Mouse (Mus musculus) embryo, embryonic 10 days (tissue): ENCODE data around the gene Pmel.

ENCODE experiments used
- DNase-seq: peaks from one replicate; pipeline ENCODE4 v3.0.0-alpha.2; 2015; ENCODE audit warnings: low spot score

The Pmel gene

DNA sequence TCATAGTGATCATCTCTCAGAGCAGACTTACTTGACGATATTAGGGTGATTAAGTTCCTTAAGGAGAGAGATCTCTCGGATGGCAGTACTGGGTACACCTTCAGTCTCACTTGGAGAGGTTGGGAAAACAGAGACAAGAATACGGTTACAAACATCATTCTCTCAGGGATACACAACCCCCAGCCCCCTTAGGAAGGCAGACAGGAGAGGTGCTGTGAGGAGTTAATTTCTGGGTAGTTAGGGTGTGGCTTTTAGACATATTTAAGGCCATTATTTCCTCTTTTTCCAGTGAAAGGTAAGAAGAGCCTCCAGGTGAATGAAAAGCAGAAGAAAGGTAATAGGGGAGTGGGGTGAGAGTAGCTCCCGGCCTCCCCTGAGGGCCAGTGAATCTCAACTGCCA is at the start of gene Pmel:
Gene Pmel (plus strand): TSS at position 301 of the 400 bp plus-strand sequence.
- no peak for DNase-seq

DNA sequence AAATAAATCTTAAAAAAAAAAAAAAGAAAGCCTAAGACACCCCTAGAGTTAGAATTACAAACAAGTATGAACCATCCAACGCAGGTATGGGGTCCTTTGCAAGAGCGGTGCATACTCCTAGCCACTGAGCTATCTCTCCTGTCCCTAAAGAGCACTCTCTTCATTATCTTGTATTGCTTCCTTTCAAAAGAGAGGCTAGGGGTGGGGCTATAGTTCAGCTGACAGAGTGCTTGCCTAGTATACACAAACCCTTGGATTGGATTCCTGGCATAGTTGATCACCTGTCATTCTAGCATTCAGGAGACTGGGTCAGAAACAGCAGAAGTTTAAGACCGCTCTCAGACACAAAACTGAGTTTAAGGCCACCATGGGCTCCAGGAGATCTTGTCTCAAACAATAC is 48.7 kb upstream of the Pmel start:
- DNase-seq, result no peak

DNA sequence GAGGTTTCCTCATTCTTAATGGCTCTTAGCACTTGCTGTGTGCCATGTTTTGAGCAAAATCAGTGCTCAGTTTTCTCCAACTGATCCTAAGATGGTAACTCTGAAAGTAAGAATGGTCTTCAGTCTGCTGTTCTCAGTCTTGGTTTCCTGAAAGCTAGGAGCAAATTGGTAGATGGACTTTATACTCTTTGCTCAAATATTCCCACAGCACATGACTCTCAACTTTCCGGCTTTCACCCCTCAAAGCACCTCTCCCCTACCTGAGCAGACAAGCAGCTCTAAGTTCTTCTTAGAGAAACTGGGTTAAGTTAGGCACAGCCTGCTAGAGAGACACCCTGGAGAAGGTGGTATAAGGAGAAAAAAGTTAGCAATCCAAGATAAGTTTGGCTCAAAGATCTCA is 47.3 kb upstream of the Pmel start:
- no peak for DNase-seq

DNA sequence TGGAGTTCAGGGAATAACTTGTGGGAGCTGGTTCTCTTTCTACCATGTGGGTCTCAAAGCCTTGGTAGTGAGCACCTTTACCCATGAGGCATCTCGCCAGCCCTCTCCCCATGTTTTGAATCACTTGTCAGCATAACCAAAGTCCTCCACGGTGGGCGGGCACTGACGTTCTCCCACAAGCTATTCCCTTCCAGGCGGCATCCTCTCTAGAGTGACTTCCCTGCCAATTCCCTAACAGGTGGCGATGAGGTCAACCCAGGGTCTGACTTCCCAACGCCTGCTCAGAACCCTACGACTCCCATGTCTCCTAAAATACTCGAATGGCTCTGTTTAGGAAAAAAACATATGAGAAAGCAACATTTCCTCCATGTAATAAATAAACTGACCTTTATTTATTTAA is 46.2 kb upstream of the Pmel start:
- no peak for DNase-seq

DNA sequence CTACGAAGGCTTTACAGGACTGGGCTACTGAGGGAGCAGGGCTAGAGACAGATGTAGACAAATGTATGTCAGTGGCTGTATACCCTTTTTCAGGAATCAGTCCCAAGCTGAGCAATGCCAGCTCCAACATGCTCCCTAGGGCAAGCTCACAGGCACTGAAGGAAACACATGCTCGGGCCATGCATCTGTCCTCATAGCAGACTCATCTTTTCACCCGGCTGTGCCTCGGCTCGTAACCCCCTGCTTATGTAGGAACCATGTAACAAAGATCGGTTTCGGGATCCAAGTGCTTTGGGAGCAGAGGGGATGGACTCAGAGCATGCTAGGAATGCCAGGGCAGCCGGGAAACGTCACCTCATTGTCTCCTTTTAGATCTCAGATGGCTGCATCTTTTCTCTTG is 44.5 kb upstream of the Pmel start:
- no peak for DNase-seq

DNA sequence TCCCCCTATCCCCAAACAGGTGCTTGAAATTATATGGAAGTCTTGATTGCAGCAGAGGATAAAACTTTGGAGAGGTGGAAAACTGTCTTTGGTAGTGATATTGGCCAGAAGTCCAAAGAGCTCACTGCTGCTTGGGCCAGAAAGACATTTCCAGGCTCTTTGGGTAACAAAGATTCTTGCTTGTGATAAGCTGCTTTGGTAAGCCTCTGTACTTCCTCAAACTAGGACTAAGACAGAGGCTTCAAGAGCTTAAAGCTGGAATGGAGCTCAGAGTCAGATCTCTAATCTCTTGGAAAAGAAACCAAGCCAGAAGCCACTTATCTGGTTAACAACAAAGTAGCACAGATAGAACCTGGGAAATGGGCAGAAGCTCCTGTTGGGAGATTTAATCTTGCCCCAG is 41.5 kb upstream of the Pmel start:
- no peak for DNase-seq

DNA sequence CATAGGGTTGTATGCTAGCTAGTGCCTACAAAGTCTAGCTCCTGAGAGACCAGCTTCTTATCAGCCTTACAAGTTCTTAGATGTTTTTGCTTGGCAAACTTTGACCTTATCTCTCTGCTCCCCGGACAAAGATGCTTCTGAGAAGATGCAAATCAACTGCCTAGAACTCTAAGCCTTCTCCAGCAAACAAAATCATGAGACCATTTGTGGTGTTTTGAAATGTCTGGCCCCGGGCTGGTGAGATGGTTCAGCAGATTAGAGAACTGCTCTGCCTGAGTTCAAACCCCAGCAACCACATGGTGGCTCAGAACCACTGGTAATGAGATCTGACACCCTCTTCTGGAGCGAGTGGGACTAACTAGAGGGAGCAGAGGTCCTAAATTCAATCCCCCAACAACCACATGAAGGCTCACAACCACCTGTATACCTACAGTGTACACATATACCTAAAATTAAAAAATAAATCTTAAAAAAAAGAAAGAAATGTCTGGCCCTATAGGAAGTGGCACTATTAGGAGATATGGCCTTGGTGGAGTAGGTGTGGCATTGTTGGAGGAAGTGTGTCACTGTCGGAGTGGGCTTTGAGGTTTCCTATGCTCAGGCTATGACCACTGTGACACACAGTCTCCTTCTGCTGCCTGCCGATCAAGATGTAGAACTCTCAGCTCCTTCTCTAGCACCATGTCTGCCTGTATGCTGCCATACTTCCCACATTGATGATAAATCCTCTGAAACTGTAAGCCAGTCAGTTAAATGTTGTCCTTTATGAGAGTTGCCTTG is 40.4 kb upstream of the Pmel start:
- no peak for DNase-seq

DNA sequence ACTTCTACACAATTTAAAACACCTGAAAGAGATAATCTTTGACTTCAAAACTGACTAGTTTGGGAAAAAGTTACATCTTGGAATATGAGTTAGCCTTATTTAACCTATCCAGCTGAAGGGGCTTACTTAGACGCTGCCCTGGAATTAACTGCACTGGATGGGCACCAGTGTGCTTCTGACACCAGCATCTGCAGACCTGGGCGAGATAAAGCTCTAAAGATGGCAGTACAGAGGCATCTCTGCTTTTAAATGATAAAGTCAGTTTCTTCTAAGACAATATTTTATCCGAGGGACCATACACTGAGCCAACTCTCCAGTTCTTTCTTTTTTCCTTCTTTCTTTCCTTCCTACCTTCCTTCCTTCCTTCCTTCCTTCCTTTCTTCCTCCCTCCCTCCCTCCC is 39.2 kb upstream of the Pmel start:
- no peak for DNase-seq

DNA sequence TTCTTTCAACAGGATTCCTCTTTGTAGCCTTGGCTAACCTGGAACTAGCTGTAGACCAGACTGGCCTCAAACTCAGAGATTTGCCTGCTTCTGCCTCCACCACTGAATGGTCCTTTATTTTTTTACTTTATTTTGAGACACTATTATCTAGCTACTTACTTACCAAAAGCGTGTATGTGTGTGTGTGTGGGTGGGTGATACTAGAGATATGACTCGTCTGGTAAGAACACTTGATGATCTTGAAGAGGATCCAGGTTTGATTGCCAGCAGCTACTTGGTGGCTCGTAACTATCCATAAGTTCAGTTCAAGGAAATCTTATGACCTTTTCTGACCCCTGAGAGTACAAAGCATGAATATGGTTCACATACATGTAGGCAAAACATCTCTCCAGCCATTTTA is 38.7 kb upstream of the Pmel start:
- no peak for DNase-seq

DNA sequence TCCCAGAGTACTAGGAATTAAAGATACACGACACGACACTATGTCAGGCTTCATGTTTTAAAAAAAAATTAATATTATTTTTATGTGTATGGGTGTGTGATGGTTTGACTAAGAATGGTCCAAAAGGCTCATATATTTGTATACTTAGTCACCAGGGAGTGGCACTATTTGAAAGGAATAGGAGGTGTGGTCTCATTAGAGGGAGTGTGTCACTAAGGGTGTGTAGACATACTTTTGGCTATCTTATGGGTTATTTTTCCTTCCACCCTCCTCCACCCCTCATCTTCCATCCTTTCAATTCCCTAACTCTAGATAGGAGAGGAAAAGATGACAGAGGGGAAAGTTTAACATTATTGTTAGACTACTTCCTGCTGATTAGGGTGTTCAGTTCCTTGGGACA is 38.2 kb upstream of the Pmel start:
- no peak for DNase-seq

DNA sequence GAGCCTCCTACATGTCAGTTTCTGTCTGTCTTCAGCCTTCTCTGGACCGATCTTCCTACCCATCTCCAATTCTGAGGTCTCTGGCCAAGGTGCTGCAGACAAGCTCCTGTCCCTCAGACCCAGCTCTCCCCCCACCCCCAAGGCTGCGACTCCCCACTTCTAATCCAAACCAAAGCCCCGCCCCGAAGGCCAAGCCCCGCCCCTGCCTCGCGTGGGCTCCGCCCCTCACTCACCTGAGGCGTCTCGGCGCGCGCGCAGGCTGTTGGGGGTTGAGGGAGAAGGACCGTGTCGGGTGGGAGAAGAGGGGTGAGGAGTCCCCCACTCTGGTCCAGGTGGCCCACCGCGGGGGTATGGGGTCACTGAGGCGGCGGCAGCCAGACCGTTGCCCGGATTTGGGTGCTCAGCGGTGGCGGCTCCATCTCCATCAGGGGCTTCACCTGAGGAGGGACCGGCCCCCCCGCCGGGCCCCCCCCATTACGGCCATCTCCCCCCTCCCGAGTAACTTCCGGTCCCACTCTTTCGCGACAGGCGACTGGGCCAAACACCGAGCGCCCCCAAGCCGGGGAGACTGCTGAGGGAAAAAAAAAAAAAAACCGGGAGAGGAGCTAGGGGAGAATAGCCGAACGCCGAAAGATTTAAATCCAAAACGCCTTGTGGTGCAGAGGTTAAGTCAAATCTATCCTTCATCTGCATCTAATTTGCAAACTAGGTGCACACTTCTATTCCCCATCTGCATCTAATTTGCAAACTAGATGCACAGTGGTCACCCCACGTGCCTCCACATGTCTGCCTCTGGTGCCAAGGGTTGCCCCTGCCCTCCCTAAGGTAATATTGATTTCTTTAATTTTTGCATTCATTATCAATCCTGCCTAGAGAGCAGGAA is 35.0 kb upstream of the Pmel start:
- DNase-seq, result peak; percentile 47

DNA sequence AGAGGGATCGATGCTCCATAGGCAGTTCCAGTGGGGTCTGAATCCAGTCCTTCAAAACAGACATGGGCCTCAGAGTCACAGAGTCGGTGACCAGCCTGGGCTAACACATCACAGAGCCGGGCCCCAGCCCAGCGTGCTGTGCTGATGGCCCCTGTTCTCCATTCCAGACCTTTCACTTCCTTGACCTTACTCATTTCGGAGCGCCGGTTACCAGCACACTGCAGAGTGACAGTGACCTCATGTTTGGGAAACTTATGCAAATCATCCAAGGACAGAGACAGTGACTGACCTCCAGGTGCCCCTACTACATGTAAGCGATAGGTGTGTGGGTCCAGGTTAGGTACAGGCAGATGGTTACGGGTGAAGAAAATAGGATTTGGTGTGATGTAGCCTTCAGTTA is 32.8 kb upstream of the Pmel start:
- DNase-seq, result no peak

DNA sequence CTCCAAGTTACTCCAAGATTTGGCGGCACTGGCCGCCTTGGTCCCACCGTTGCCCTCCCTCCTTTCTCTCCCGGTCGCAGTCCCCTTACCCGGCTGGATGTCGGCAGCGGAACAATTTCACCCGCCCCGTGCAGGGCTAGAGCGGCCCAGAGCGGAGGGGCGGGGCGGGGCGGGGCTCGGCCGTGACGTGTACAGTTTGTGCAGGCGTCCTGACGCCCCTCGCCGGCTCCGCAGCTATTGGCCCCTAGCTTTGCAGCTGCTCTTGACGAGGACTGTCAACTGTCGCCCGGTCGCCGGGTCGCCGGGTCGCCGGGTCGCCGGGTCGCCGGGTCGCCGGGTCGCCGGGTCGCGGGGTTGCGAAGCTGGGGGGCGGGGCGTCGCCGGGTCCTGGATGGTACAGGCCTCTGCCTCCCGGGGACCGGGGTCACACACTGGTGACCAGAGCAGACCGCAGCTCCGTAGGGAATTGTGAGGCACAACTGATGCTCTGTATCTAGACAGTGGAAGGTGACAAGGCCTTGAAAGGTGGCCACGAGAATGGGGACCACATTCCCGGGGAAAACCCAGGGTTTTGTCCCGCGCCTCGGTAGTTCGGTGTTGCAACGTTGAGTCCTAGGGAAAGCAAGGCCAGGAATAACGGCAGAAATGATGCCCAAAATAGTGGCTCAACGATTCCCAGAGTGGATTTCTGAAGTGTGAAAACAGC is 30.1 kb upstream of the Pmel start, which contains the start of gene Suox:
Gene Suox (minus strand): TSS at position 311 of the 706 bp plus-strand sequence.
- peak; percentile 93 for DNase-seq

DNA sequence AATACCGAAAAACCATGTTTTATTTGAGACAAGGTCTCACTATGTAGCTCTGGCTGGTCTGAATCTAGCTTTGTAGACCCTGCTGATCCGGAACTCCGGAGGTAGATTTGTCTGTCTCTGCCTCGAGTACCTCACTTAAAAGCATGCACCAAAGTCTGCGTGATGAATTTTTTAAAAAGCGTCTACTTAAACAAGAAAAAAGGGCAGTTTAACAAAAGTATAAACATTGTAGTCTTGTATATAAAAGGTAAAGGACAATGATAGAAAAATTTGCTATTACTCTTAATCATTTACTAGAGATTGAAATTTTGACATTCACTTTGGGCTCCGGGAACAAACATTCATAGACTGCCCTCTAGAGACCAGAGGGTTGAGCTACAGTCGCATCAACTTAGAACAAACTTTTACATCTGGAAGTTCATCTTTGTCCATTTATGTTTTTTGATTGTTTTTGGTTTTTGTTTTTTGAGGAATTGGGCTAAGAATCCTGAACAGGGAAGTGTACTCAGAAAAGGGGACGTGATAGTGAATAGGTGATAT is 29.5 kb upstream of the Pmel start:
- peak; percentile 63 for DNase-seq

DNA sequence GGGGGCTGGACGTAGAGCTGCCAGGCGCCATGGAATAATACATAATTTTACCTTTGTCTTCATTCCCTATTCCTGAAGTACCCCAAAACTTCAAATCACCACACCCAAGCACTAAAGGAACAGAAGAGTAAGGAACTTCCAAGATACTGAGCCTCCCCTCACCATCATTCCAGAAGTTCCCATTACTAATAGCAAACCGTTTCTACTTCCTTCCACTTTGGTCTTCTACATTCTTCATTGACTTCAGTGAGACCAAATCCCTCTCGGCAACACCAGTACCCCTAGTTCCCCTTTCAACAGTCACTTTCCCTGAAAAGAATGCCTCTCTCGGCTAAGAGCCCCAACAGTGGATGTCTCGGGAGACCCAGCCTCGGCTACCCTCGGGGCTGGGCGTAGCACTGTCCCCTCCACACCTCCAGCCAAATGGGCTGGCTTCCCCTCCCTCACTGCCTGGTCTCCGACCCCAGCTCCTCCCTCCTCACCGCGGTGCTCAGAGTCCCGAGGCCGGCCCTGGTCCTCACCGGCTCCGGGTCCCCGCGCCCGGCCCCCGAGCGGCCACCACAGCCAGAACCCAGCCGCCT is 8.5 kb upstream of the Pmel start:
- DNase-seq, result no peak

DNA sequence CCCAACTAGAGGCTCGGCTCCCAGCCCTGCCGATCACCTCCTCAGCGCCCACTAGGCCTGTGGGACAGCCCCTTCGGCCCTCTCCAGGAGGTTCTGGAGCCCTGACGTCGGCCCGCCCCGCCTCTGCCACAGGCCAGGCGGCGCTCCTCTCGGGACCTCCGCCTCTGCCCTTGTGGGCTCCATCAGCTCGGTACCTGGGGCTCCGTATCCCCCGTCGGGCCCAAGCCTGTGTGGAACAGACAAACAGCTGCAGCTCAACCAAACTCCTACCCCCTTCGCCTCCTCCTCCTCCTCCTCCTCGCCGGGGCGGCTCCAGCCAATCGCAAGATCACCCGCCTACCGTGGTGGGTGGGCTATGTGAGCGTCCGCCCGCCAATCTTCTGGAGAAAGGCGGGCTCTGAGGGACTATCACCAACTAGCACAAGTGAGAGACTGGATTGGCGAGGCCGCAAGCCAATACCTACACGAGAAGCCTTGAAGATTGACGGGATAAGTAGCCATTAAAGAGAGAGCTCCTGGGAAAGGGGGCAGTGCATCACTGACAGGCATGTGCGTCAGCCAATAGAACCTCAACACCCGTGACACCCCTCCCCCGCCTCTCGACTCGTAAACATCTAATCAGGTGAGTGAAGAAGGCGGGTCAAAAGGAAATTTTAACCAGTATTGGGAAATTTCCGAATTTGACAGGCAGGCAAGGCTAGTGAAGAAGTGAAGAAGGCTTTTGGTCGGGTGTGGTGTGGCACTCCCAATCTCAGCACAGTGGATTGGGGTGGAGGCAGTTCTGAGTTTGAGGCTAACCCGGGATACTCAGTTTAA is 7.8 kb upstream of the Pmel start, which contains the start of gene Rab5b:
Gene Rab5b (minus strand): TSS at position 273 of the 816 bp plus-strand sequence.
- peak; percentile 99 for DNase-seq

DNA sequence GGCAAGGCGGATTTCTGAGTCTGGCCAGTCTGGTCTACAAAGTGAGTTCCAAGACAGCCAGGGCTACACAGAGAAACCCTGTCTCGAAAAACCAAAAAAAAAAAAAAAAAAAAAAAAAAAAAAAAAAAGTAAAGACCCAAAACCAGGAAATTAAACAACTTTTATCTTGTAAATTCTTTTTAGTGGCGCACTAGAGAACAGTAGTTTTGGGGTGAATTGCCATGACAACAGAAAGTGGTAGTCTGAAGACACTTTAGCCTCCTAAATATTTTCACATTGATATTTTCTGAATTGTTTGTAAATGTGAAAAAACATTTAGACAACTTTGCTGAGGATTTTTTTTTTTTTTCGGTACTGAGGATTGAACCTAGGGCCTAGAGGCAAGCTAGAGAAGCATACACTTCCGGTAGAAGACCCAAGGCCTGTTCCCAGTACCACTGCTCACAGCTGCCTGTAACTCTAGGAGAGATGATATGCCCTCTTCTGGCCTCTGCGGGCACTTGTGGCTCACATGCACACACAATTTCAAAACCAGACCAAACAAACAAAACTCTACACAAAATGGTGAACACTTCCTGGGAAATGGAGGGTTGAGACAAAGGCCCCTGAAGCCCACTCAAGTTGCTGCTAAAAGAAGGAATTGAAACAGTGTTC is 6.8 kb upstream of the Pmel start:
- DNase-seq, result no peak

DNA sequence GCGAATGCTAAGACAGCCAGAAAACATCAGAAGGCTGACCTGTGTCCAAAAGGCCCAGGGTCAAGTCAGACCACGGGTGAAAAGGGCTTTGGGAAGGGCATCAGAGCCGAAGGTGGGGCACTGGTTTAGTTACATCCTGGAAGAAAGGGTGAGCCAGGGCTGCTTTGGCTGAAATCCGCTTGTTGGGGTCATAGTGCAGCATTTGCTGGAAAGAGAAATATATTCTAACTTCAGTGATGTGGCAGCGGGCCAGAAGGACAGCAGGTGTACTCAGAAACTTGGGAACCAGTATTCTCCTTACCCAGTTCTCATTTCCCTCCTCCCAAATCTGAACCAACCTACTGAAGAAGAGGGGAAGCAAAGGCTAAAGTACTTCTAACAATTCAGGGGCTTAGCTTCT is 5.0 kb upstream of the Pmel start:
- DNase-seq, result no peak

DNA sequence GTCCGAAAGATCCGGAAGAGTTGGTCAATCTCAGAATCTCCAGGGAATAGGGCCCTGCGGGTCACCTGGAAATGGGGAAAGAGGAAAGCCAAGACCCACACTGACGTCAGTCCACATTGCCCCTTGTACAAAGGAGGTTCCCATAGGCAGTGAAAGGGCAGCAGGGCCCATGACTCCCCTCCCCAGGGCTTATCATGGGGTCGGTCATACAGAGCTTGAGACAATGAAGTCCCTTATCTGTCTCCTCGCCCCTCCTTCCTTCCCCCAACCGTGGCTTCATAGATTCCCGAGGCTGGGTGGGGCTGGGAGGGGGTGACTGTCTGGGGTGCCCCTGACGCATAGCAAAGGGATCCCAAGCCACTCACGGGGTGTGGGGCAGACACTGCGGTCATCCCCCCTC is 4.4 kb upstream of the Pmel start:
- no peak for DNase-seq

DNA sequence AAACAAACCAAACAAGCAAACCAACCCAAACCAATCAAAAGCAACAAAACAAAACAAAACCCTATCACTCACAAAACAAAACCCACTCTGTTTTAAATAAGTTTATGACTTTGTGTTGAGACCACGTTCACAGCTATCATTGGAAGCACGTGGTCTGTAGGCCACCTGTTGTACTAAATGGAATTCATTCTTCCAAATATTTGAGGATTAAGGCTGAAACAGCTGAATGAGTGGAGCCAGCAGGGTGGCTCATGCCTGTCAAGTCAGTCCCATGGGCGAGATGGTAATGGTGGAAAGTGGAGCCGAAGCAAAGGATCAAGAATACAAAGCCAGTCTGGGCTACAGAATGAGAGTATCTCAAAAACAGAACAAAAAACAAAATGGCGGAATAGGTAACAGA is 3.3 kb upstream of the Pmel start:
- no peak for DNase-seq
